Mouse (Mus musculus) skeletal muscle tissue, postnatal 0 days (tissue): ENCODE measurements around the gene Hsp90ab1. TPM values are rescaled to one million over a fixed set of nuclear protein-coding genes. Genes with fewer than 3 reads are reported as not detected.

ENCODE experiments used
- polyA plus RNA-seq: library from polyadenylated mRNA; unstranded; fragments of >200 nt; fragmentation: Nextera tagmentation; extraction: Ambion mirVana; gene quantifications from 2 replicates; pipeline ENCODE4 v1.2.1, GENCODE M21; 2015

Gene Hsp90ab1
- 712 and 744 TPM in 2 replicates for polyA plus RNA-seq

DNA sequence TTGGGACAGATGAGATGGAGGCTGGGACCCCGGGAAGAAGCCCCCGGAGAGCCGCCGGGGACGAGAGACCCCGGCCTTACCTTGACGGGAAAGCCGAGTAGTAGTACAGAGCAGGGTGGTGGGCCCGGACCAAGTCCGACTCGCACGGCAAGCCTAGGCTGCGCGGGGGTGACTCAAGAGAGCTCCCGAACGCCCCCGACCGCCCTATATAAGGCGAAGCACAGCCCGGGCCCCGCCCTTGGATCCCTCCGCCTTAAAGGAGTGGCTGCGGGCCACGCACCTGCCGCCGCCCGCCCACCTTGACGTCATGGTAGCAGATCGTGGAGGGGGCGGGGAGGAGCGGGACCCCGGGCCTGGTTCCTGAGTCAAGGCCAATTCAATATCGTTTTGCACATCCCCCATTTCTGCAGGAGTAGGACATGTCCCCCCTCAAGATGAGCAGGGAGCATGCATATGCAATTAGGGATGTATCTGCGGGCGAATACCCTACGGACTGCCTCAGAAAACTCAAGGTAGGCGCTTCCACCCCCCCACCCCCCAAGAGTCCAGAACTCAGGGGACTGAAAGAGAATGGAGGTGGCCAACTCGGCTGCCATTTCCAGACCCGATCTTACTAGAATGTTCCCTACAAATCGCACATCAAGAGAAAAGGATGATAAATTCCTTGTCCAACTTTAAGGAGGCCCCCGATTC, at the start of gene Hsp90ab1:
Gene Hsp90ab1, minus strand, starts transcription at position 185 of the 693 bp plus-strand sequence.

GRCm38 (mm10) chr17:45601877-45602304, 28.8 kb upstream of the Hsp90ab1 start, which contains the start of gene Mymx:
Gene Mymx, minus strand, starts transcription at chr17:45602102.

DNA sequence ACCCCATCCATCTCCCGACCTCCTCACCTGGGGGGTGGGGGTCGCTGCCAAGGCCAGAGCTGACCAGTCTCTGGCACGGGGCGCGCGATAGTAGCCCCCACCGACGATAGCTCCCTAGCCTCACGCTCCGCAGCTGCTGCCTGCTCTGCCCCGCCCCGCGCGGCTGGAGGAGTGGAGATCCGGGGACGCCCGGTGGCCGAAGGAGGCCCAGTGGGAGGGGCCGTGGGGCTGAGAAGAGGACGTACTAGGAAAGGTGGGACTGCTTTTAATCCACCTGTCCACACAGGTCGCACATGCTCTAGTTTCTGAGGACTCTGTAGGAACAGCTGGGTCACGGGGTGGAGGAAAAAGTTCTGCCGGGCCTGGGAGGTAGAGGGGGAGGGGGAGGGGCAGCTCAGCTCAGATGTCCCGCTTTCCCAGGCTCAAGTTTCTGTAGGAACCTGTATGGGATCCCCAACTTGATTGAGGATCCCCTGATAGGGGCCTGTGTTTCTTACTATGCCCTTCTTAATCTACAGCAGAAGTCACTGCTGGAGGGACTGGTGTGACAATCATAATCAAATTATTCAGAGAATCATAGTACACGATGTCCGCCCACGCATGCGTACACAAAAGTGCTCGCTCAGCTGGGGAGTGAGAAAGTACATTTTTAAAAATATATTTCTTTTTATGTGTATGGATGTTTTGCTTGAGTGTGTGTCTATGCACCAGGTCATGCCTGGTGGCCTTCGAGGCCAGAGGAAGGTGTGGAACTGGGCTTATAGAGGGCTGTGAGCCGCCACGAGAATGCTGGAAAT, 26.6 kb upstream of the Hsp90ab1 start, which contains the start of gene Slc29a1:
Gene Slc29a1, minus strand, starts transcription at position 161 of the 797 bp plus-strand sequence.

DNA sequence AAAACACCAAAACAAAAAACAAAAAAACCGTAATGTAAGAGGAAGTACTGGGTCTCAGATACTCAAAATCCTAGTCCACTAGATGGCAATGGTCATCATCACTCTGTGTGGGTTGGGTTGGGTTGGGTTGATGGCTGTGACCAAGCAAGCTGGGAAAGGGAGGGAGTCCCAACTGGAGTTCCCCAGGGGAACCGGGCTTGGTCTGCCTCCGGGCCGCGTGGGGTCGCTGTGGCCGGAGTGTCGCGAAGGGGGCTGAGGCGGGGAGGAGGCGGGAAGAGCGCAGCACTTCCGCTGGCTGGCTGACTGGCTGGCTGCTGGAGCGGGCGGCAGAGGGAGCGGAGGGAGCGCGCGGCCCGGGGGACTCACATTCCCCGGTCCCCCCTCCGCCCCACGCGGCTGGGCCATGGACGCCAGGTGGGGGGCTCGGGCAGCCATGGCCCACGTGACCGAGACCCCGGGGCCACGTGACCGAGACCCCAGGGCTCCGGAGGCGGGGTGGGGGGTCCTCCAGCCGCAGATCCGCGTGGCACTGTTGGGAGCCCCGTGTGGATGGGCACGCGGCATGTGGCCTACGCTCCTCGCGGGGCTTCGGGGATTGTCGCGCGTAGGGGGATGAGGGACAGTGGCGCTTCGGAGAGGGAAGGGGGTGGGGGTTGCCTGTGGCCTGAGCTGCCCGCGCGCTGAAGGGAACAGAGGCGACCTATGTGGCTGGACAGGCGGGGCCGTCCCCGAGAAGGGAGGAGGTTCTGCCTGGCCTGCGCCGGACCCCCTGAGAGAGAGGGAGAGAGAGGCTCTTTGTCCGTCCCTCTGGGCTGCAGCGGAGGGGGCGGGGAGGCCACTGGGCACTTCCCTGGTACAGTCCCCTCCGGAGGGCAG, 9.2 kb downstream of the Hsp90ab1 start, which contains the start of gene Slc35b2:
Gene Slc35b2, plus strand, starts transcription at position 220 of the 876 bp plus-strand sequence.

GRCm38 (mm10) chr17:45555452-45556106, 17.5 kb downstream of the Hsp90ab1 start, which contains the start of gene Nfkbie:
Gene Nfkbie, plus strand, starts transcription at chr17:45555703.

GRCm38 (mm10) chr17:45549617-45550181, 23.4 kb downstream of the Hsp90ab1 start, which contains the start of gene Tmem151b:
Gene Tmem151b, minus strand, starts transcription at chr17:45549677.

DNA sequence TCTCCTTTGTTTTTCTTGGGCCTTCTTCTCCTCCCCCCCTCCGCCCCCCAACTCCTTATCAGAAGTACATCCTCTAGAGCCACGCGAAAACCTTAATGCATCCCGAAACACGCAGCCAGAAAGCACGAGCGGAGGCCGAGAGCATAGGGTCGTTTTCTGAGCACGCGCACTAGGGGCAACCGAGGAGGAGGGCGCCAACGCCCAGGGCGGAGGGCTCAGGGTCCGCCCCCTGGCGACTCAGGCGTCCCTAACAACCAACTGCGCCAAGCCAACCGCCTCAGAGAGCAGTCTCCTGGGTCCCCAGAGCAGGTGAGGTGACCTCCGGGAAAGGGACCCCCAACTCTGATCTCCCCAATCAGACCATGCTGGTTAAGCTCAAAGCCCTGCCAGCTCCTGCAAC, 49.8 kb downstream of the Hsp90ab1 start, which contains the start of gene Tcte1:
Gene Tcte1, plus strand, starts transcription at position 172 of the 400 bp plus-strand sequence.

Other genes with a start within 250 kb of the Hsp90ab1 start
- gene Cdc5l, start 139.5 kb downstream of the Hsp90ab1 start, polyA plus RNA-seq, result 30.5 and 31.3 TPM in 2 replicates
- gene Spats1, start 97.9 kb downstream of the Hsp90ab1 start, polyA plus RNA-seq, result 0.27 TPM in 1 of 2 replicates, not detected in the other
- 7.2 and 7.8 TPM in 2 replicates for gene Aars2, start 66.4 kb downstream of the Hsp90ab1 start, polyA plus RNA-seq
- gene Tcte1, start 49.8 kb downstream of the Hsp90ab1 start, polyA plus RNA-seq, result not detected in 2 replicates
- gene Tmem151b, start 23.6 kb downstream of the Hsp90ab1 start, polyA plus RNA-seq, result 0.05 and 0.06 TPM in 2 replicates
- gene Nfkbie, start 17.6 kb downstream of the Hsp90ab1 start, polyA plus RNA-seq, result 2.5 and 2.8 TPM in 2 replicates
- 66.6 and 73.4 TPM in 2 replicates for gene Slc35b2, start 9.4 kb downstream of the Hsp90ab1 start, polyA plus RNA-seq
- gene Slc29a1, start 26.3 kb upstream of the Hsp90ab1 start, polyA plus RNA-seq, result 133 and 148 TPM in 2 replicates
- 75.3 and 79.2 TPM in 2 replicates for gene Mymx, start 28.8 kb upstream of the Hsp90ab1 start, polyA plus RNA-seq
- 0.06 TPM in 1 of 2 replicates, not detected in the other for gene Capn11, start 86.1 kb upstream of the Hsp90ab1 start, polyA plus RNA-seq
- gene Mrpl14, start 113.1 kb upstream of the Hsp90ab1 start, polyA plus RNA-seq, result 128 and 135 TPM in 2 replicates
- gene Tmem63b, start 113.6 kb upstream of the Hsp90ab1 start, polyA plus RNA-seq, result 19.8 and 21.0 TPM in 2 replicates
- not detected in 2 replicates for gene 1600014C23Rik, start 160.6 kb upstream of the Hsp90ab1 start, polyA plus RNA-seq